Mouse (Mus musculus): ENCODE data around the gene Urb2.

DNA sequence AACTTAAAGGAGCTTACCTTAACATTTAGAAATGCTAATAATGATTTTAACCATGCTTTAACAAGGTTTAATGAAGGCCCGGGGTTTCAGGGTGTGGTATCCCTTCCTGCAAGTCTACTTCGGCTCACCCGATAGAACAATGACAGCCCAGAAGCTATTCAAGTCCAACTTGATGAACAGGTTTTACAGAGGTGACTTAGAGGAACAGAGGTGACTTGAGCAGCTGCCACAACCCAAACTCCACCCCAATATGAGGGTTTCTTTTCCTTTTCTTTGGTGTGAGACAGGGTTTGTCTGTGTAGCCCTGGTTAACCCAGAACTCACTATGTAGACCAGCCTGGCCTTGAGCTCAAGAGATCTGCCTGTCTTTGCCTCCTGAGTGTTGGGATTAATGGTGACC lies 27.3 kb upstream of the Urb2 start:
- no peak for TF ChIP-seq MAFK (IDR thresholded peaks at IDR 0.05; ENCODE audit: insufficient replicate concordance, low read length)
- TF ChIP-seq CTCF (conservative IDR thresholded peaks at IDR 0.05 in 1 of 2, IDR thresholded peaks at IDR 0.05 in 1 of 2; ENCODE audit: low read depth in 2 of 2, low read length in 2 of 2) = no peak
- TF ChIP-seq POLR2A (IDR thresholded peaks at IDR 0.05; ENCODE audit: low read depth, low read length) = no peak
- TF ChIP-seq POLR2AphosphoS2 (IDR thresholded peaks at IDR 0.05; ENCODE audit: low read depth, low read length) = no peak
- no peak for TF ChIP-seq USF1 (IDR thresholded peaks at IDR 0.05; ENCODE audit: low read depth, low read length)
- TF ChIP-seq GABPA (IDR thresholded peaks at IDR 0.05; ENCODE audit: insufficient replicate concordance, low read depth, low read length) = no peak
